Mouse (Mus musculus) layer of hippocampus, adult 8-10 months (tissue): ENCODE measurements around the gene Cnnm1. TPM values are rescaled to one million over a fixed set of nuclear protein-coding genes. Genes with fewer than 3 reads are reported as not detected.

Source experiments
- DNase-seq, 2 experiments: peaks; one replicate each; pipeline ENCODE4 v3.0.0; 2022; ENCODE audit warnings: low spot score in 2 of 2
- total RNA-seq, 4 experiments: library from RNA; stranded (reverse); gene quantifications; 2 replicates each; pipeline ENCODE4 v1.2.4; 2022

Cnnm1 gene
- total RNA-seq, 4 experiments from 2014 or later, result 94.0 to 124 (median 105) TPM

DNA sequence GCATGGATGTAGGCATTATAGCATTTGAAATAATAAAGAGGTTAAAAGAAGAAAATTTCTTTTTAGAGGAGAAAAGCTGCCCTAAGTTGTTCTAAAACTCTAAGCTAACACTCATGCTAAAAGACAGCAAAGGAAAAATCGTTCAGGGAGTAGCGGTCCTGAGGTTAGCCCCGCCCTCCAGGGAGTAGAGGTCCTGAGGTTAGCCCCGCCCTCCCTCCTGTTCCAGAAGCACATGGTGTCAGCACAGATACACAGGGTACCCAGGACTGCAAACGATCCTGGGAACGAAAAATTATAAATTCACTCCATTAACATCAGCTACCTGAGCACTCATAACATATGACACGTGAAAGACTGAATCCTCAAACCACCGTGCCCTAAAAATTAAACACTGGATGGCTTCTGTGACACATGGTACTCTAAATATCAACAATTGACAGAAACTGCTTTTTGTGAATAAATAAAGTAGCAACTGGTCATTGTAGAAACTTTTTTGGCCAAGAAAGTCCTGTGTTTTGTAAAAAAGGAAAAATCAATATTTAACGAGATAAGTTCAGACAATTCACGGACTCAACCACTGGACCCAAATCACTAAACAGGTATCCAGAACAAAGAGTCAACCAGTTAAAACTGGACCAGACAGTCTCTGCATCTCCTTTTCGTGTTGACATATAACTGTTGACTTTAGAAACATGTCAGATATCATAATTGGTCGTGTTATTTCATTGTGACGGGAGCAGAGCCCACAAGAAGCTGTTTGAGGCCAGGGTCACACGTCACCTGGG is 70.4 kb downstream of the Cnnm1 start:
- DNase-seq, result no peak

DNA sequence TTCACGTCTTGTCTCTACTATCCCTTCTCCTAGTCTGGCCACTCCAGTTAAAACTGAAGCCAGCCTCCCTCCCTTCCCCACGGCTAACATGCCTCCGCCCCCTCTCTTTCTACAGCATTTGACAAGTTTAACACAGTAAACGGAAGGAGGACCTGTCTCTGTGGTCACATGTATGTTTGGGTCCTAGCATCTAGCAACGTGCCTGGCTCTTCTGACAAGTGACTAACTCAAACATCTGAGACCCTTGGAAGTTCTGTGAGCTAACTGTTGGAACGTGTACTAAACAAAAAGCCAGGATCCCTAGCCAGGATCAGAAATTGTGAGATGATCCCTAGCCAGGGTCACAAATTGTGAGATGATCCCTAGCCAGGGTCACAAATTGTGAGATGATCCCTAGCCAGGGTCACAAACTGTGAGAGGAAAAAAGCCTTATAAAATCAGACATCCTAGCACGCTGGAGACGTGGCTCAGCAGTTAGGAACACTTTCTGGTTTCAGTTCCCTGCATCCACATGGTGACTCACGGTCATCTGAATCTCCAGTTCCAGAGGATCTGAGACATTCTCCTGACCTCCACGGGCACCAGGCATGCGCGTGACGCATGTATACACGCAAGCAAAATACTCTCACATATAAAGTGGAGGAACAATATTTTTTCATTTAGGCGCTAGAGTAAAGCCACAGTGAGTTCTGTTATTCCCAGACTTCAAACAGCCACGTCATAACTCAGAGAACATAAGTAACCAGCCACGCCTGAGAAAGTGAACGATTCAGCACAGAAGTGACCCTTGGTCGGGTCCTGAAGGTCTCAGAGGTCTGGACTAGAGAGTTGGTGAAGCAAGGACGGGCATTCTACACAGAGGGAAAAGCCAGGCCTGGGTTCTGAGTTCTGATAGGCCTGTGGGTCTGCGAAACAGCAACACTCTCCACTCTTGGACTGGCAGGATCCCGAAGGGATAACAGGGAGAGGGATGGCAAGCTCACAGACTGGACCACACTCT is 71.7 kb downstream of the Cnnm1 start:
- no peak for DNase-seq

DNA sequence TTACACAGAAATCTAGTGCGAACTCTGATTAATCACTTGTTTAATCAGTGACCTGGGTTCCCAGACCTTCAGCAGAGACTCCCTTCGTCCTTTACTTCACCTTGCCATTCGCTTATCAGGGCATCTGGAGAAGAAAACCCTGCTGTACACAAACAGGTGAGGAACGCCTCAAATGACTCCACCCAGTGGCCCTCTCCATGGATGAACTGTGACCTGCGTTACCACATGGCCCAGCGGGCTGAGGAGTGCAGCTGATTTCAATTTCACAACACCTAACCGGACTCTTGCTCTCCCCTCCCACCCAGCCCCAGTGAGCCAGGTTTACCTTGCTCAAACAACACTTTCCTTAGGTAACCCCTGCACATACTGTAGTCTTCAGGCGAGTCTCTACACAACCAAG is 73.6 kb downstream of the Cnnm1 start:
- DNase-seq, result no peak

DNA sequence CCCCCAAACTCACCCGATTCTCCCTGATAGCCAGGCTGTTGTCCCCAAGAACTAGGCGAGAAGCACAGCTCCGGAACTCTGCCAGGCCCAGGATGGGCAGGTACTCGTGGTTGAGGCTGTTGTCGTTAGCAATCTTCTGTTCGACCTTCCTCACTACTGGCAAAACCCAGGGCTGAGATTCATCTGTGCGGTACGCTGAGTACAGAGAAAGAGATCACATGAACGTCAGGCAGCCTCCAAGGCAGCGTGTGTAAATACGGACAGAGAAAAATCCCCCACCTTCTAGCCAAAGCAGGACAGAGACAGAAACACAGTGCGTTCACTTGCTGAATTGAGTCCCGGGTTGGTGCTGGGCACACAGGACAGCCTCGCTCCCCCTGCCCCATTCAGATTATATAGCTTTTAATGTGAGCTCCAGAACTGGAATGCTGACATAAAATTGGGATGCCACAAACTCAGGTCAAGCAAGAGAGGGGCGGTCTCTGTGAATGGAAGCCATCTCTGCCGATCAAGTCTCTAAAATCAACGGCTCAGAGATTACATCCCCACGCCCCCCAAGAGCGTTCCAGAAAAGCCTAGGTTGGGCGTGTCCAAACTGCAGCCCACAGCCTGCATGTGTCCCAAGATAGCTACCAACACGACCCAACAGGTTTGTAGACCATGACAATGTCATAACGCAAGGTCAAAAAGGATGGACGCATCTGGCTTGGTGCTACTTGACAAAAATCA is 75.6 kb downstream of the Cnnm1 start:
- no peak for DNase-seq

DNA sequence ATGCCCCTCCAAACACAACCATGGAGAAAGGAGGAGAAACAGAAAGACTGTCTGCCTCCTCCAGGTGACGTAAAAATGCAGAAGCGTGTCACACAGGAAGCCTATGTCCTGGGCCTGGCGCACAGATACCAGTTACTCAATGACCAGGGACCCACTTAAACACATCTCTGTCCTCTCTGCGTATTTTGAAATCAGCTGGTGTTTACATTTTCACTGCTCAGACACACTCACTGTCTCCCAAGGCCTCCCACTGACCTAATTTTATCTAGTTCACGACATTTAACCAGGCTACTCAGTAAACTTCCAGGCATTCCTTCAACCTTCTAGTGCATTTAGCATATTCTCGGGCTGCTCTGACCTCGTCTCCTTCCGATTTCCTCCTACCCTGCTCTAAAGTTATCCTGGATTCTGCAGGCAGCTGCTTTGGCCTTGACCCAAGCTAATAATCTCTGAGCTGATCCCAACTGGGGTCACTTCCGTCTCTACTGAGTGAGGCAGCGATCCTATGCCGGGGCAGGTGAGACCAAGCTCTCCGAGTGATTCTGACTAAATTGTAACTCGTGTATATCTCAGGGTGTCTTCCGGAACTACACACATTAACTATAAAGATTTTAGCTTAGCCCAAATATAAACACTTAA is 76.3 kb downstream of the Cnnm1 start:
- DNase-seq, result no peak

DNA sequence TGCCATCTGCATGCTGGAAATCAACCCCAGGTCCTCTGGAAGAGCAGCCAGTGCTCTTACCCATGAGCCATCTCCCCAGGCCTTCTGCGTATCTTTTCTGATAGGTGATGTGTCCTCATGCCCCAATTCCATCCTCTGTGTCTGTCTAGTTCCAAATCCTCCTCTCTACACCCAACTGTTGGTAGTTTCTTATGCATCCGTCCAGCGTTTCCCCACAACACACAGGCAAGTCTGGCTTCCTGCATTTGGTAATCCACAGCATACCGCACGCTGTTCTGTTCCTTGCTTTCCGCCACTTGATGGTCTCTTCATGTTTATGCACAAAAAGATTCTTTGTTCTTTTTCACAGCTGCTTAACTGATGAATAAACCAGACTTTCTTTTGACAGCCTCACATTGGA is 77.1 kb downstream of the Cnnm1 start:
- no peak for DNase-seq

DNA sequence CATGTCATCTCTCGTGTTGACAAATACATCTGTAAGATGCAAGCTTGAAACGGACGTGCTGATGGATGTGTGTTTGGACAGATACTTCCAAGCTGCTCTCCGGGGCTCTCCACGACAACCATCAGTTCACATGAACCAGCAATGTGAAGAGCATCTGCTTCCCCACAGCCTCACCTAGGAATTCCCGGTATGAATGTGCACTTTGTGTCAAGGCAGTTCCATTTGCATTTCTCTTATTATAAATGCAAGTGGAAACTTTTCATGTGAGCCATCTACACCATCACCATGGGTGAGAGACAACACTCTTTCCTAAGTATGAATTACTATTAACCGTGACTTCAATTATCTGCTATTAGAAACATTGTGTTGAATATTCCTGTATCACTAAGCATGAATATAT is 77.6 kb downstream of the Cnnm1 start:
- no peak for DNase-seq

DNA sequence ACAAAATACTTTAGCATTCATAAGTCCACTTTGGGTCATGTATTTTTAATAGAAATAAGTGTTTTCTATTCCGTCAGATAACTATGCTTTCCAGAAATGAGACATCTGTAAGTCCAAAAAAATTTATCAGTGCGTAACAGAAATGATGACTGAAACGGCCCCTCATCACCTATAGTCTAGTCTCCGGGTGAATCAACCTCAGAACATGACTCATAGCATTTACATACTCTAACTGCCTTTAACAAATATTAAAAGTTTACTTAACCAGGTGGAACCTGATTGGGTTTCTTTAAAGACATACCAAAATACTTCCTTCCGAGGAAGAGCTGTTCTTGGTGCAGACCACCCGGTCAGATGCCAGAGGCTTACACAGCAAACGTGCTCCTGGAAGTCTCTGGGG is 78.0 kb downstream of the Cnnm1 start:
- DNase-seq, result no peak

DNA sequence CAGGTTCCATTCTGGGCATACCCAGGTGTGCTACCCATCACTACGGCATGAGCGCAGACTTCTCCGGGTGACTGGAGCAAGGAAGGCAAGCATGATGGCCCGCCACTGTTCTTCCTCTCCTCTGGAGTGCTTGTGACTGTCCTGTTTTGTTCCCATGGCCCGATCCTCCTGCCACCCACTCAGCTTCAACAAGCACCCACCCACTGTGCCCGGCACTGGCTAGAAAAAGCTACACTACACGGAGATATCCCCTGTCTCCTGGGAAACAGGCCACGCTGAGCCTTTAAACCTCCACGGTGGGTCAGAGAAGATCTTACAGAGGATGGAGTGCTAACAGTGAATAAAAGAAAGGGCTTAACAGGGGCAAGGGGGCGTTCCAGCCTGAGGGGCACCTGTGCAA is 79.0 kb downstream of the Cnnm1 start:
- DNase-seq, result no peak

DNA sequence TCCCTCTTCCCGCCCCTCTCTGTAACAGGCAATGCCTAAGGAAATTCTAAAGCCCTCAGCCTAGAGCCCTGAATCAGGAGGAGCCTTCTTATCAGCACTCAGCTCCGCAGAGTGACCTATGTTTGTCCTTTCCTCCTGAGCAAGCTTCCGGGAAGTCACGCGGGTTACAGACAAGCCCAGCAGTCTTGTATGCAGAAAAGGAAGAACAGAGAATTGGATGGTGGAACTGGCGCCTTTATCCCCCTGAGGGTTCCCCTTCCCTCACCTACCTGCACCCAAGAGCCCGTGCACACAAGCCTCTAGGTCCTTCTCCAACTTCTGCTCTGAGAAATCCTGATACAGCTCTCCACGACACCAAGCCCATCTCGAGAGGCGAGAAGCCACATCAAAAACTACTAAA is 80.2 kb downstream of the Cnnm1 start:
- DNase-seq, result no peak

DNA sequence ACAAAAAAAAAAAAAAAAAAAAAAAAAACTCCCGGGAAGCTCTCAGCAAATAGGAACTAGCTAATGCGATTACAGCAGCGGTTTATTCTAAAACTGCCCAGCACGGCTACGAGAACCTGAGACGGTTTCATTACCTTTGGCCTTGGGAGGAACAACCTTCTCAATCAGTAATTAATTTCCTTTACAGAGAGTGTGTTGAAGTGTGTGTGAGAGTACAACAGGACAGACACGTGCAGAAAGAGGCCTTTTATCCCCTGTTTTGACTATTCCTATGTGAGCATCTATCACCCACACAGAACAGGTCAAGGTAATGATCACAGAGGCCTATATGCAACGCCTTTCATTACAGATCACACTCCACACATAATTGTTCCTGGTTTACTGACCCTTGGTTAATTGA is 81.1 kb downstream of the Cnnm1 start:
- DNase-seq, result no peak

DNA sequence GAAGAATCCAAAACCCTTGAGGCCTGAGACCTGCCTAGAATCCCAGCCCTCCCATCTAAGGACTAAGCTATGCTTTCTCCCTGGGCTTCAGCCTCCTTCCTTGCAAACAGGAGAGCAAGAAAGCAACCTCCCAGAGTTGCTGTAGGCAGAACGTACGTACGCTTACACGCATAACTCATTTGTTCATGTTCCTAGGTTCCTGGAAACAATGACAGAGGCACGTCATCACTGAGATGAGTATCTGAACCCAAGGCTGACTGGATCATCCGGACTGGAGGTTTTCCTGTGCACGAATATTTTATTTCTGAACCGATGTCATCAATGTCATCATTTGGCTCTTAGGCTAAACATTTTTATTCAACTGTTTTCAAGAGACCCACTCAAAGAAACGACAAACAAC is 81.8 kb downstream of the Cnnm1 start:
- no peak for DNase-seq

DNA sequence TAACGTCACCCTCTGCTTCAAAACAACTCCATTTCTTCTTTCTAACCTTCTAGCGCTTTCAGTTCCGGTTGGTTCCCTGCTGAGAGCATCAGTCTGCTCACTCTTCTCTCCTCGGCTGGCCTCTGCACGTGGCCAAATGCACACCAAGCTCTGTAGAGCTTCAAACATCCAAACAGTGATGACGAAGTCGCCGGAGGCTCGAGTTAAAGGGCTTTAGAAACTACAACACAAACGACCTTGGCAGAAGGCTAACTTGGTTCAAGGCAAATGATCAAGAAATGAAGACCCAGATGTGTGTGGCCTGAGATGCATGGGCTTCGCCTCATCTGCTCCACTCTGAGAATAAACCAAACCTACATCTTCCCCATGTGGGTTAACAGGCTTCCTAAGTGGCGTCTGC is 83.3 kb downstream of the Cnnm1 start:
- no peak for DNase-seq

DNA sequence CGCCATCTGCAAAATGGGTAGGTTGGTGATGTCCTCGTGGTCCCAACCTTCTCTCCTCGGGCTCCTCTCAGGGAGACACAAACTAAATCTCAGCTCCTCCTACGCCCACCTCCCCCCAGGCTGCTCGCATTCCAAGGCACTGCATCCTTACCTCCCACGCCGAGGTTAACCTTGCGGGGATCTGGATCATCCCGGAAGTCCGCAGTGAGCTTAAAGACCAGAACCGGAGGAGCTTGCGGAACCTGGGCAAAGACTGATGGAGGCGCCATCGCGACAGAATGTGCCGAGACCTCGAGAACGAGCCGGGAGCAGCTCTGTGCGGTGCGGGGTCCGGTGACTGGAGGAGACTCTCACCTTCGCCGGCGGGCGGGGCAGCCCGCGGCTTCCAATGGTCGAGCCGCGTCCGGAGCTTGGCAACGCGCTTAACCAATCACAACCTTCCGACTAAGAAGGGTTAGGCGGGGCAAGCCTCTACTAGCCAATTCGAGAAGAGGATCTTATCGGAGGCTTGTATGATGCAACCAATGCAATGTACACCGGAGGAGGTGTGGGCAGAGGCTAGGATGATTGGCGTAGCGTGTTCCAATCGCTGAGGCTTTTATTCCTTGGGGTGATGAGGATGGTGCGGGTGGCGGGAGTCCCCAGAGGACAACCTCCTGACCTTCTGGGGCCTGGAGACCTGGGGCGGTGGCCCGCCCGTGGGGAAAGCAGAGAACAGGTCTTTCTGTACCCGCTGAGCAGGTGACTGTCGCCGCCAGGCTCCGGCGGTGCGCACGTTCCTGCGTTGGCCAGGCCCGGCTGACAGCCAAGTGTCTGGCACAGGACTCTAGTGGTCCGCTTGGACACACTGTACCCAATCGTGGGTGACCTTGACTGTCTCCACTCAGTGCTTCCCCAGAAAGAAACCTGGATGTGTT is 84.2 kb downstream of the Cnnm1 start, which contains the start of gene Got1:
Got1 (minus strand) TSS at position 419 of the 917 bp plus-strand sequence.
- peak; percentile 97 to 98 for DNase-seq

DNA sequence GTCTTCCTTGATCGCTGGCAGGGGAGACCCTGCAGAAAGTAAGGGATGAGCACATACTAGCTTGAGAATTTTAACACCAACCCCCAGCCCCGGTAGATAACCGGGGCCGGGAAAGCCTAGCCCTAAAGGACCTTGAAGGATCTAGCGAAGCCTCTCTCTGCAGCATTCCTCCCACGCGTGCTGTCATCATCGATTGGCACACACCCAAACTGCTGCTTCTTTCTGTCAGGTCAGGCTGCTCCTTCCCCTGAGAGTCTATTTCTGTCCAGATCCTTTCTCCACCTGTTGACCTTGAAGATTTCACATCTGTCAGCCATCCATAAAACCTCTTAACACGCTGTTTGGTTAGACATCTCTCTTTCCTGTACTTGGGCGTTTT is 84.9 kb downstream of the Cnnm1 start:
- peak; percentile 47 to 50 for DNase-seq

DNA sequence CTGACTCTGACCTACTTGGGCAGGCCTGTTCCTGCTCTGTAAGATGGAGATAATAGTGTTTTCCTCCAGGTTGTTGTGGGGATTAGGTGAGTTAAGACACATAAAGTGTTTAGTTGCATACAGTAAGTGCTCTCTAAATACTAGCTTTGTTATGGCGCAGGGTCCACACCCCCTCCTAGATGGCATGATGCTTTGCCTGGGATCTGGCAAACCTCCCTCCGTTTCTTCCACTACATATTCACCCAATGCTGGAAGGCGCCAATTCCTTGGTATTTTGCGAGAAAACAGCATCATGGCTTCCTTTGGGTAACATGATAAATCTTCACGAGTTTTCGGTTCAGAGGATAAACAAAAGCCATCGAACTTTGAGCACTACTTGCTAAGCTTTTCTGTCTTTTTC is 85.3 kb downstream of the Cnnm1 start:
- DNase-seq, result no peak

DNA sequence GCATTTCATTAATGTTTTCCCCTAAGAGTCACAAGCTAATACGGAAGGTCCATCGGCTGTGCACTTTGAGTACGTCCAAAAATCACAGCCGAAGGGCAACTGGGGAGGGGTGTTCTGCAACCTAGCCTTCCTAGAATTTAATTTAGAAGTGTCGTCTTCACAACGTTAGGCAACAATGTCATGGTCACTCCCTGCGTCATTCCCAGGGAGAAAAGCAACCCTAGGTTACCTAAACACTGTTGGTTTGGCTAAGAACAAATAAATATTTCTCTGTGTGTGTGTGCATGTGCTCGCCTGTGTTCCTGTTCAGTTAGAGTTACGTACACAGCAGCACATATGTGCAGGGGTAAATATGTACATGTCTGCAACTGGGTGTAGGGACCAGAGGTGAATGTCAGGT is 85.8 kb downstream of the Cnnm1 start:
- DNase-seq, result no peak

DNA sequence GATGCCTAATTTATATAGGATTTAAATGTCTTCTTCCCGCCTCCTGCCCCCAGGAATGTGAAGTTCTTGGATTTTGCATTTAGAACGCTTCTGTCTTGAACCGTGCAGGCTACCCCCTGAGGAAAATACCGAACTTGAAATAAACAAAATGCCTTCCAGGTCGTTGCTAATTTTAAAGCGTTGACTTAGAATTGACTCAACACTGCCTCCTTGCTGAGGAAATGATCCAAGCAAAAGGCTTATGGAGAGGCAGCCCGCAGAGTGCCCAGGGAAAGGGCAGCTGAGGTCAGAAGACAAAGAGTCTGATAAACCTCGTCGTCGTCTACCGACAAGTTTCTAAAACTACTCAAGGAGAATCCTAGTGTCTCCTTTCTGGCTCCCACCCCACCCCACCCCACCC is 86.9 kb downstream of the Cnnm1 start:
- DNase-seq, result no peak

DNA sequence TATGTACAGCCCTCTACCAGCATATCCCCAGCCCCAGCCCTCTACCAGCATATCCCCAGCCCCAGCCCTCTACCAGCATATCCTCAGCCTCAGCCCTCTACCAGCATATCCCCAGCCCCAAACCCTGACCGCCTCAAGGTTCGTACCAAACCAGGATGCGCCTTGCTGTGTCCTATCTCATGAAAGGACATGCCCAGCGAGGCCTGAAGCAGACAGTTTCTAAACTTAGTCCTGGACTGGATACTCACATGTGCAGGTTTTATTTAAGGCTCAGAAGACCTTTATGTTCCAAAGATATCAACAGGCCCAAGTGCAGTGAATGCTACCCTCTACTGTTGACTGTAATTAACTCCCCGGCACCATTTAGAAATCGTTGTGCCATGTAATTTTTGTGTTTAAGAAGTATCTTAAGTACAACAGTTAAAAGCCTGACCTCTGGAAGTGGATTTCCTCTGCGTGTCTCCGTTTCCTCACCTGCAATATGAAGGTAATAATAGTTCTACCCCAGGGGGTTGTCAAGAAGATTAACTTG is 87.9 kb downstream of the Cnnm1 start:
- no peak for DNase-seq

DNA sequence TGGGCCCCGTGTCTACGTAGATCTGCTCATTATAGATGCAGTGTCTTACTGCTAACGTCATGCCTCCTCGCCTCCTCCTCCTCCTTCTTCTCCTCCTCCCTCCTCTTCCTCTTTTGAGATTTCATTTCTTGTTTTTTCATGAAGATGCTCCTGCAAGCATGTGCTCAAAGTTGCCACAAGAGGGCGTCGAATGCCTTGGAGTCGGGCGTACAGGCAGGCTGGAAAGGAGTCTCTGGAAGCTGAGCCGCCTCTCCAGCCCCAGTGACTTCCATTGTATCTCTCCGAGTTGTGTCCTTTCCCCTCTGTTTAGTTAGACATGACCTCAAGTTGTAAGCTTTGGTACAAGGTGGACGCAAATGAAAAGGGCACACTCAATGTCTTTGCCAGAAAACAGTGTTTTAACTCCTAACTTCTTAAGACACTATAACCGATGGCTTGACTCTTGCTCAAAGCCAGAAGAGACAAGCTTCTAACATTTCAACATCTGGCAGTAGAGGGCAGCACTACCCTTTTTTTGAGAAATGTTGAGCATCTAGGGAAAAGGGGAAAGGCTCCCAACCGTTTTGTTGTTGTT is 90.0 kb downstream of the Cnnm1 start:
- peak; percentile 55 to 66 for DNase-seq
